Mouse (Mus musculus) stomach, embryonic 14.5 days (tissue): Measurements from ENCODE around the gene Stx2. TPM values are rescaled to one million over a fixed set of nuclear protein-coding genes. Genes with fewer than 3 reads are reported as not detected.

Experiments
- ATAC-seq: fragments of 200-750 bp; cut with Nextera tagmentation; 2 replicates; pipeline ENCODE4 v1.8.0; 2017; ENCODE audit warnings: low read depth, moderate TSS enrichment; ENCODE audit not compliant: insufficient number of reproducible peaks, insufficient read depth, low FRiP score
- H3K27ac ChIP-seq: fragments of 300-500 bp; sonication (generic); 2 replicates; pipeline ENCODE4 v1.5.1; 2014; ENCODE audit warnings: mild to moderate bottlenecking, low read length, moderate library complexity, mixed read lengths
- H3K27me3 ChIP-seq: fragments of 300-500 bp; sonication (generic); 2 replicates; pipeline ENCODE4 v1.6.1; 2014; ENCODE audit warnings: low read length, control low read depth, mixed read lengths; ENCODE audit not compliant: control insufficient read depth, insufficient read depth
- H3K36me3 ChIP-seq: fragments of 300-500 bp; sonication (generic); 2 replicates; pipeline ENCODE4 v1.6.1; 2014; ENCODE audit warnings: mild to moderate bottlenecking, control low read depth, low read length, moderate library complexity, mixed read lengths; ENCODE audit not compliant: control insufficient read depth, insufficient read depth
- H3K4me1 ChIP-seq: fragments of 300-500 bp; sonication (generic); 2 replicates; pipeline ENCODE4 v1.6.1; 2014; ENCODE audit warnings: low read length, control low read depth, mixed read lengths; ENCODE audit not compliant: control insufficient read depth, insufficient read depth
- H3K4me2 ChIP-seq: fragments of 300-500 bp; sonication (generic); replicated peaks from 2 replicates; pipeline ENCODE4 v1.6.1; 2014; ENCODE audit warnings: low read depth, low read length, control low read depth
- H3K4me3 ChIP-seq: fragments of 300-500 bp; sonication (generic); 2 replicates; pipeline ENCODE4 v1.5.1; 2014; ENCODE audit warnings: low read depth, low read length, control low read depth
- H3K9ac ChIP-seq: fragments of 300-500 bp; sonication (generic); replicated peaks from 2 replicates; pipeline ENCODE4 v1.6.1; 2014; ENCODE audit warnings: low read depth, mild to moderate bottlenecking, control low read depth, low read length, moderate library complexity, mixed read lengths
- H3K9me3 ChIP-seq: fragments of 300-500 bp; sonication (generic); 2 replicates; pipeline ENCODE4 v1.6.1; 2016; ENCODE audit warnings: low read depth, low read length, control low read depth; ENCODE audit not compliant: control insufficient read depth
- WGBS: fragments of 180-500 bp; shearing (Covaris S2); extraction: QIAGEN DNeasy Blood & Tissue Kit; methylation state at CpG from one replicate; pipeline ENCODE4 v1.1.7; 2014; 5-methylcytosine and 5-hydroxymethylcytosine counted together
- polyA plus RNA-seq: library from polyadenylated mRNA; unstranded; fragments of >200 nt; fragmentation: Nextera tagmentation; extraction: Ambion mirVana; gene quantifications from 2 replicates; pipeline ENCODE4 v1.2.1, GENCODE M21; 2014

Stx2 gene
- polyA plus RNA-seq, 1 experiment from 2014 or later, result 29.6 TPM

- H3K4me2 ChIP-seq, result peak overlapping the region; percentile 44
- peaks cover 5% of the 10 kb centered on the region for H3K4me1 ChIP-seq
- H3K9ac ChIP-seq, result peak overlapping the region; percentile 67
- H3K9me3 ChIP-seq, result no peaks in the 10 kb centered on the region
- no peak for ATAC-seq
- peaks cover 12% of the 10 kb centered on the region for H3K36me3 ChIP-seq
- peak overlapping the region; percentile 95 for H3K27ac ChIP-seq
- H3K4me3 ChIP-seq, result peak overlapping the region; percentile 90
- WGBS, result 76% methylated on average over 13 of the region's 13 CpGs
- H3K27me3 ChIP-seq, result no peaks in the 10 kb centered on the region
These were observed 10.6 kb upstream of the Stx2 start for GRCm38 (mm10) chr5:129018782-129019489.

- no peak overlapping the region for H3K4me3 ChIP-seq
- no peak overlapping the region for H3K27ac ChIP-seq
- H3K9ac ChIP-seq, result no peak overlapping the region
- ATAC-seq, result no peak
- H3K4me2 ChIP-seq, result no peak overlapping the region
- no peaks in the 10 kb centered on the region for H3K9me3 ChIP-seq
- 89% methylated on average over 3 of the region's 3 CpGs for WGBS
- 0 out of 2 replicates have a peak, but pooled peaks cover under 1% of the 10 kb centered on the region for H3K4me1 ChIP-seq
- peaks cover 2% of the 10 kb centered on the region for H3K36me3 ChIP-seq
- no peaks in the 10 kb centered on the region for H3K27me3 ChIP-seq
These were observed 8.0 kb upstream of the Stx2 start for GRCm38 (mm10) chr5:129016370-129016769.

DNA sequence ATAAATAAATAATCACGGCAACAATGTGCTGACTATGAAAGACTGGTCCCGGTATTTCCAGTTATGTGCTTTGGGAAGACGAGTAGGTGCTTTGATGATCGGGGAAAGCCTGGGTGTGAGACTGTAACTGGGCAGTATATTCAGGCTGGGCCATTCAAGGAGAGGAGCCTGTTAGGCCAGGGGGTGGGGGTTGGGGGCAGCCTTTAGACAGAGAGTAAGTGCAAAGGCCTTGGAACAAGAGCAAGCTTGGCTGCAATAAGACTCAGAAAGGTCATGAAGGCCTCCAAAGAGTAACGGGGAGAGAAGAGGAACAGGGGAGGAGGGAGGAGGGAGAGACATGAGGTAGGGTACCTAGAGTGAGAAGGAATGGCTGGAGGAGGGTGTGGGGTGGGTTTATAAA, 7.2 kb upstream of the Stx2 start:
- no peaks in the 10 kb centered on the region for H3K4me1 ChIP-seq
- H3K9me3 ChIP-seq, result no peaks in the 10 kb centered on the region
- no peaks in the 10 kb centered on the region for H3K36me3 ChIP-seq
- ATAC-seq, result no peak
- WGBS, result 84% methylated on average over 5 of the region's 5 CpGs
- no peak overlapping the region for H3K27ac ChIP-seq
- H3K27me3 ChIP-seq, result no peaks in the 10 kb centered on the region
- H3K4me3 ChIP-seq, result no peak overlapping the region
- H3K9ac ChIP-seq, result no peak overlapping the region
- H3K4me2 ChIP-seq, result no peak overlapping the region

GRCm38 (mm10) chr5:129015020-129015419, 6.6 kb upstream of the Stx2 start:
- H3K4me1 ChIP-seq, result no peaks in the 10 kb centered on the region
- no peaks in the 10 kb centered on the region for H3K9me3 ChIP-seq
- no peaks in the 10 kb centered on the region for H3K27me3 ChIP-seq
- no peaks in the 10 kb centered on the region for H3K36me3 ChIP-seq
- H3K4me2 ChIP-seq, result no peak overlapping the region
- 75% methylated on average over 3 of the region's 3 CpGs for WGBS
- no peak overlapping the region for H3K4me3 ChIP-seq
- H3K27ac ChIP-seq, result no peak overlapping the region
- H3K9ac ChIP-seq, result no peak overlapping the region
- ATAC-seq, result no peak

DNA sequence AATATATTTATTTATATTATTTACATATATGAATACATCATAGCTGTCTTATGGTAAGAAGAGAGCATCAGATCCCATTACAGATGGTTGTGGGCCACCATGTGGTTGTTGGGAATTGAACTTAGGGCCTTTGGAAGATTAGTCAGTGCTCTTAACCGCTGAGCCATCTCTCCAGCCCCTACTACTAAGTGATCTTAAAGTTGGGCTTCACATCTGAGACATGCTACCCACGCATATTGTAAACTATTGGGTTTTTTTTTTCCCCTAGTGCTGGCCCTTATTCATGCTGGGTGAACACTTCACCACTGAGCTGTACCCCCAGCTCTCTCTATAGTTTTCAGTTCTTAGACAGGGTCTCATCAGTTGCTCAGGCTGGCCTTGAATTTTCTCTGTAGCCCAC, 2.6 kb upstream of the Stx2 start:
- Histone ChIP-seq H3K27ac (no peak overlapping the region), H3K4me3 (no peak overlapping the region), H3K36me3 (no peaks in the 10 kb centered on the region), H3K4me1 (0 out of 2 replicates have a peak, but pooled peaks cover 7% of the 10 kb centered on the region), H3K27me3 (no peaks in the 10 kb centered on the region), H3K9me3 (no peaks in the 10 kb centered on the region), H3K9ac (no peak overlapping the region), H3K4me2 (no peak overlapping the region)
- no peak for ATAC-seq
- 76% methylated on average over 2 of the region's 2 CpGs for WGBS

GRCm38 (mm10) chr5:129009577-129009976, 1.2 kb upstream of the Stx2 start:
- Histone ChIP-seq H3K4me1 (0 out of 2 replicates have a peak, but pooled peaks cover 7% of the 10 kb centered on the region), H3K27me3 (no peaks in the 10 kb centered on the region), H3K27ac (no peak overlapping the region), H3K9ac (no peak overlapping the region), H3K4me2 (no peak overlapping the region), H3K36me3 (no peaks in the 10 kb centered on the region), H3K4me3 (no peak overlapping the region), H3K9me3 (no peaks in the 10 kb centered on the region)
- no peak for ATAC-seq
- 80% methylated on average over 3 of the region's 3 CpGs for WGBS

DNA sequence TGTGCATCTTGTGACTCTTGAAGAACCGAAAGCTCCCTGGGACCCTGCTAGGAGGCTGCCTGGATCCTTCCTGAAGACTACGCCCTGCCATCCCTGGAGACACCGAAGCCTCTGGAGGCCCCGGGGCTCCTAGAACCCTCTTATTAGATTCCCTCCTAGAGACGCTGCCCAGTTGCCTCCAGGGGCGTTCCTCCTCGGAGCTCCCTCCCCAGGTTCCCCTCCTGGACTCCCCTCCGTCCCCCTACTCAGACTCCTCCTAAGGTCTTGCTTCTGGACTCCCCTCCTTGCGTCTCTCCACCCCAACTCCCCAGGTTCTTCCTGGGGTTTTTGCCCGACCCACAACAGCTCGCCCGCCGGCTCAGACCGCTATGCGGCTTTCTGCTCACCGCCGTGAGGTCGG, 366 bp downstream of the Stx2 start:
- ATAC-seq, result peak; percentile 43; the same call in 1 of the 2 replicates
- peak overlapping the region; percentile 78 for H3K4me2 ChIP-seq
- 0% methylated on average over 18 of the region's 18 CpGs for WGBS
- peak overlapping the region; percentile 16; the same call in 1 of the 2 replicates for H3K27ac ChIP-seq
- 0 out of 2 replicates have a peak, but pooled peaks cover 7% of the 10 kb centered on the region for H3K4me1 ChIP-seq
- peak overlapping the region; percentile 67 for H3K4me3 ChIP-seq
- H3K36me3 ChIP-seq, result no peaks in the 10 kb centered on the region
- H3K9me3 ChIP-seq, result no peaks in the 10 kb centered on the region
- H3K9ac ChIP-seq, result peak overlapping the region; percentile 49
- no peaks in the 10 kb centered on the region for H3K27me3 ChIP-seq

- 53% methylated on average over 14 of the region's 14 CpGs for WGBS
- peak overlapping the region; percentile 49 for H3K9ac ChIP-seq
- H3K27me3 ChIP-seq, result no peaks in the 10 kb centered on the region
- peaks cover 9% of the 10 kb centered on the region; the same call in 1 of the 2 replicates for H3K4me1 ChIP-seq
- H3K4me2 ChIP-seq, result peak overlapping the region; percentile 78
- H3K36me3 ChIP-seq, result no peaks in the 10 kb centered on the region
- H3K27ac ChIP-seq, result peak overlapping the region; percentile 16; the same call in 1 of the 2 replicates
- no peaks in the 10 kb centered on the region for H3K9me3 ChIP-seq
- peak; percentile 3; the same call in 1 of the 2 replicates for ATAC-seq
- peak overlapping the region; percentile 67 for H3K4me3 ChIP-seq
These were observed 1.0 kb downstream of the Stx2 start for GRCm38 (mm10) chr5:129007105-129007957.
